Mouse (Mus musculus): Measurements from ENCODE around the gene Pla2g5. TPM values are rescaled to one million over a fixed set of nuclear protein-coding genes. Genes with fewer than 3 reads are reported as not detected.
"Not testable (repeated sequence)": the region's sequence is repeated elsewhere in the genome, so short reads cannot be mapped to it uniquely, and the experiment has no call there.

Gene Pla2g5
- polyA plus RNA-seq, 1 experiment from 2014 or later = not detected

- Histone ChIP-seq H3K27me3 (peaks cover 5% of the 10 kb centered on the region), H3K27ac (no peak overlapping the region), H3K4me3 (no peak overlapping the region), H3K9me3 (replicated peaks) (no peaks in the 10 kb centered on the region), H3K4me1 (peaks cover 4% of the 10 kb centered on the region; the same call in 1 of the 2 replicates), H3K4me2 (replicated peaks) (no peak overlapping the region), H3K36me3 (no peaks in the 10 kb centered on the region), H3K9ac (no peak overlapping the region)
- 90% methylated on average over 9 of the region's 9 CpGs for WGBS
- ATAC-seq (ENCODE audit: low FRiP score) = no peak
Measured at GRCm38 (mm10) chr4:138855092-138855632, 8.1 kb downstream of the Pla2g5 start.

- 83% methylated on average over 6 of the region's 6 CpGs for WGBS
- H3K27ac ChIP-seq = no peak overlapping the region
Measured at GRCm38 (mm10) chr4:138852961-138853360, 10.3 kb downstream of the Pla2g5 start.

GRCm38 (mm10) chr4:138851463-138851862, 11.8 kb downstream of the Pla2g5 start:
- H3K4me2 ChIP-seq (replicated peaks) = no peak overlapping the region
- no peaks in the 10 kb centered on the region for H3K36me3 ChIP-seq
- H3K9me3 ChIP-seq (replicated peaks) = no peaks in the 10 kb centered on the region
- WGBS = 8% methylated on average over 4 of the region's 4 CpGs
- no peaks in the 10 kb centered on the region for H3K4me1 ChIP-seq
- ATAC-seq (ENCODE audit: low FRiP score) = 0 out of 2 replicates have a peak, but pooled peaks have one; percentile 38
- H3K9ac ChIP-seq = no peak overlapping the region
- no peak overlapping the region for H3K4me3 ChIP-seq
- peaks cover 5% of the 10 kb centered on the region for H3K27me3 ChIP-seq
- no peak overlapping the region for H3K27ac ChIP-seq

More at GRCm38 (mm10) chr4:138852961-138853360, 10.3 kb downstream of the Pla2g5 start:
- H3K4me1 ChIP-seq = no peaks in the 10 kb centered on the region
- H3K36me3 ChIP-seq = no peaks in the 10 kb centered on the region
- no peak overlapping the region for H3K4me3 ChIP-seq
- H3K4me2 ChIP-seq (replicated peaks) = no peak overlapping the region
- no peaks in the 10 kb centered on the region for H3K9me3 ChIP-seq (replicated peaks)
- peaks cover 5% of the 10 kb centered on the region for H3K27me3 ChIP-seq
- H3K9ac ChIP-seq = no peak overlapping the region
- ATAC-seq (ENCODE audit: low FRiP score) = no peak

- Histone ChIP-seq H3K27me3 (no peaks in the 10 kb centered on the region), H3K36me3 (no peaks in the 10 kb centered on the region), H3K4me3 (no peak overlapping the region), H3K9me3 (replicated peaks) (peaks cover 25% of the 10 kb centered on the region; the same call in 1 of the 2 replicates), H3K27ac (no peak overlapping the region), H3K4me2 (replicated peaks) (no peak overlapping the region), H3K9ac (no peak overlapping the region), H3K4me1 (no peaks in the 10 kb centered on the region)
- no peak for ATAC-seq (ENCODE audit: low FRiP score)
- 93% methylated on average over 7 of the region's 7 CpGs for WGBS
Measured at GRCm38 (mm10) chr4:138841386-138841785, 21.9 kb downstream of the Pla2g5 start.

GRCm38 (mm10) chr4:138840726-138841125, 22.6 kb downstream of the Pla2g5 start:
- H3K4me2 ChIP-seq (replicated peaks) = no peak overlapping the region
- H3K27me3 ChIP-seq = no peaks in the 10 kb centered on the region
- H3K9ac ChIP-seq = no peak overlapping the region
- ATAC-seq (ENCODE audit: low FRiP score) = no peak
- no peak overlapping the region for H3K27ac ChIP-seq
- no peaks in the 10 kb centered on the region for H3K4me1 ChIP-seq
- H3K36me3 ChIP-seq = no peaks in the 10 kb centered on the region
- peaks cover 25% of the 10 kb centered on the region; the same call in 1 of the 2 replicates for H3K9me3 ChIP-seq (replicated peaks)
- WGBS = 78% methylated on average over 8 of the region's 8 CpGs
- H3K4me3 ChIP-seq = no peak overlapping the region

GRCm38 (mm10) chr4:138839806-138840205, 23.5 kb downstream of the Pla2g5 start:
- no peak overlapping the region for H3K4me3 ChIP-seq
- H3K9me3 ChIP-seq (replicated peaks) = peaks cover 20% of the 10 kb centered on the region; the same call in 1 of the 2 replicates
- H3K36me3 ChIP-seq = no peaks in the 10 kb centered on the region
- 85% methylated on average over 6 of the region's 6 CpGs for WGBS
- no peaks in the 10 kb centered on the region for H3K27me3 ChIP-seq
- ATAC-seq (ENCODE audit: low FRiP score) = no peak
- no peak overlapping the region for H3K9ac ChIP-seq
- H3K4me2 ChIP-seq (replicated peaks) = no peak overlapping the region
- no peak overlapping the region for H3K27ac ChIP-seq
- no peaks in the 10 kb centered on the region for H3K4me1 ChIP-seq

- no peak for ATAC-seq (ENCODE audit: low FRiP score)
- 74% methylated on average over 11 of the region's 11 CpGs for WGBS
- H3K4me1 ChIP-seq = no peaks in the 10 kb centered on the region
- no peaks in the 10 kb centered on the region for H3K36me3 ChIP-seq
- no peak overlapping the region for H3K27ac ChIP-seq
- H3K27me3 ChIP-seq = no peaks in the 10 kb centered on the region
- H3K9me3 ChIP-seq (replicated peaks) = 0 out of 2 replicates have a peak, but pooled peaks cover 7% of the 10 kb centered on the region
- no peak overlapping the region for H3K4me3 ChIP-seq
- no peak overlapping the region for H3K4me2 ChIP-seq (replicated peaks)
- no peak overlapping the region for H3K9ac ChIP-seq
Measured at GRCm38 (mm10) chr4:138827147-138827546, 36.1 kb downstream of the Pla2g5 start.

- H3K4me1 ChIP-seq = no peaks in the 10 kb centered on the region
- no peaks in the 10 kb centered on the region for H3K36me3 ChIP-seq
- H3K27me3 ChIP-seq = no peaks in the 10 kb centered on the region
- no peak overlapping the region for H3K27ac ChIP-seq
- no peak for ATAC-seq (ENCODE audit: low FRiP score)
- H3K4me2 ChIP-seq (replicated peaks) = no peak overlapping the region
- no peak overlapping the region for H3K9ac ChIP-seq
- 0 out of 2 replicates have a peak, but pooled peaks cover 7% of the 10 kb centered on the region for H3K9me3 ChIP-seq (replicated peaks)
- H3K4me3 ChIP-seq = no peak overlapping the region
- 59% methylated on average over 18 of the region's 18 CpGs for WGBS
Measured at GRCm38 (mm10) chr4:138825751-138826567, 37.3 kb downstream of the Pla2g5 start.

GRCm38 (mm10) chr4:138824660-138825059, 38.6 kb downstream of the Pla2g5 start:
- Histone ChIP-seq H3K4me1 (no peaks in the 10 kb centered on the region), H3K9ac (no peak overlapping the region), H3K4me3 (no peak overlapping the region), H3K36me3 (no peaks in the 10 kb centered on the region), H3K27me3 (no peaks in the 10 kb centered on the region), H3K4me2 (replicated peaks) (no peak overlapping the region), H3K9me3 (replicated peaks) (0 out of 2 replicates have a peak, but pooled peaks cover 7% of the 10 kb centered on the region), H3K27ac (no peak overlapping the region)
- WGBS = 81% methylated on average over 2 of the region's 2 CpGs
- ATAC-seq (ENCODE audit: low FRiP score) = no peak

- WGBS = 77% methylated on average over 2 of the region's 2 CpGs
- not testable (repeated sequence) for H3K4me3 ChIP-seq
Measured at GRCm38 (mm10) chr4:138824161-138824560, 39.1 kb downstream of the Pla2g5 start.

GRCm38 (mm10) chr4:138821036-138821435, 42.2 kb downstream of the Pla2g5 start:
- no peak overlapping the region for H3K4me2 ChIP-seq (replicated peaks)
- no peaks in the 10 kb centered on the region for H3K4me1 ChIP-seq
- H3K4me3 ChIP-seq = no peak overlapping the region
- no peak overlapping the region for H3K27ac ChIP-seq
- no peaks in the 10 kb centered on the region for H3K27me3 ChIP-seq
- H3K9ac ChIP-seq = no peak overlapping the region
- no peaks in the 10 kb centered on the region for H3K36me3 ChIP-seq
- no peak for ATAC-seq (ENCODE audit: low FRiP score)
- 0 out of 2 replicates have a peak, but pooled peaks cover 7% of the 10 kb centered on the region for H3K9me3 ChIP-seq (replicated peaks)
- 88% methylated on average over 2 of the region's 2 CpGs for WGBS

More at GRCm38 (mm10) chr4:138824161-138824560, 39.1 kb downstream of the Pla2g5 start:
- H3K4me2 ChIP-seq (replicated peaks); H3K4me1 ChIP-seq; H3K27me3 ChIP-seq; ATAC-seq (ENCODE audit: low FRiP score); H3K36me3 ChIP-seq; H3K9ac ChIP-seq; H3K9me3 ChIP-seq (replicated peaks); H3K27ac ChIP-seq: not testable (repeated sequence)

GRCm38 (mm10) chr4:138819101-138819500, 44.2 kb downstream of the Pla2g5 start:
- H3K27me3 ChIP-seq = no peaks in the 10 kb centered on the region
- H3K4me1 ChIP-seq = no peaks in the 10 kb centered on the region
- H3K9ac ChIP-seq = no peak overlapping the region; the same call in 1 of the 2 replicates
- 0 out of 2 replicates have a peak, but pooled peaks cover 7% of the 10 kb centered on the region for H3K9me3 ChIP-seq (replicated peaks)
- ATAC-seq (ENCODE audit: low FRiP score) = no peak
- no peak overlapping the region for H3K4me2 ChIP-seq (replicated peaks)
- 52% methylated on average over 8 of the region's 8 CpGs for WGBS
- no peaks in the 10 kb centered on the region for H3K36me3 ChIP-seq
- H3K27ac ChIP-seq = no peak overlapping the region
- no peak overlapping the region for H3K4me3 ChIP-seq

Measured in hindbrain, embryonic 12.5 days (tissue).